ENCODE assay signal across 11 mouse cellular contexts in the genomic region with DNA sequence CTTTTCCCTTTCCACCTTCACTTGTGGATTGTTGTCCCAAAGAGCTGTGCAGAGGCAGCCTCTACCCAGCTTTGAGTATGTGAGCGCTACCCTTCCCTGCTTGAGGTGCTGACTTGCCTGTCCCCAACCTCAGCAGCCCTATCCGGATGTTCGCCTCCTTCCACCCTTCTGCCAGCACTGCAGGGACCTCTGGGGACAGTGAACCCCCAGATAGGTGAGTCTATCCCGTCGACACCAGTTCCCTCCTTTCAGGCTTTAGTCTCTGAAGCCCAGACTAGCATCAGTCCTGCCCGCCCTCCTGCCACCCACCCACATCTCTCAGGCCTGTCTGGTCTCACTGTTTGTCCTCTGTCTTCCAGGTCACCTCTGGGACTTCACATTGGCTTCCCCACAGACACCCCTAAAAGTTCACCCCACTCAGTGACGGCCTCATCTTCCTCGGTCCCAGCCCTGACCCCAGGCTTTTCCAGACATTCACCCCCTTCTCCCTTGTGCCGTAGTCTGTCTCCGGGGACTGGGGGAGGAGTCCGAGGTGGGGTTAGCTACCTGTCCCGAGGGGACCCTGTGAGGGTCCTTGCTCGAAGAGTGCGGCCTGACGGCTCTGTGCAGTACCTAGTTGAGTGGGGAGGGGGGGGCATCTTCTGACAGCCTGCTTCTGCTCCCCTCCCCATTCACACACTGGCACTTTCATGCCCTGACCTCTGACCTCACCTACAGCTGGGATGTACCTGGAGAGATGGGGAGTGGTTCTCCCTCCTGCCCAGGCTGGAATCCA. TPM values are rescaled to one million over a fixed set of nuclear protein-coding genes. Genes with fewer than 3 reads are reported as not detected.
DNase-seq lines count a peak whose midpoint lies in the region; ATAC-seq lines count a peak whose summit lies in the region.
"Had no signal": no experiment of that assay in that cellular context is flagged by ENCODE, and none has a peak within 500 bp of the region (broad histone marks: within the 10 kb centered on the region; RNA-seq: fewer than 3 reads in every experiment).

No protein-coding gene starts in this region.

- H3K27me3 ChIP-seq in heart, embryonic 13.5 days (replicated peaks): no peaks in the 10 kb centered on the region
- H3K27me3 ChIP-seq in megakaryocyte, embryonic 14.5 days (replicated peaks): no peaks in the 10 kb centered on the region
- no peaks in the 10 kb centered on the region for H3K27me3 ChIP-seq in embryonic facial prominence, embryonic 13.5 days
- H3K27me3 ChIP-seq in limb, embryonic 12.5 days: no peaks in the 10 kb centered on the region
- H3K27me3 ChIP-seq: forebrain, embryonic 15.5 days; hindbrain, embryonic 15.5 days had no signal

- DNase-seq in heart, postnatal 14 days: no peak
- DNase-seq in left cerebral cortex, adult 9 months (ENCODE audit: low spot score in 2 of 2): no peak
- no peak for DNase-seq in embryo, embryonic 10.5 days (ENCODE audit: low spot score)
- DNase-seq: left cerebral cortex, postnatal 4 days had no signal

- intact Hi-C loops in heart, postnatal 14 days (cut with DNase I): loop anchor here (10.0 kb wide), 2 partner anchors 188 to 268 kb away; a partner anchor contains a TSS

- no peak overlapping the region for H3K4me3 ChIP-seq in heart, embryonic 13.5 days
- H3K4me3 ChIP-seq in megakaryocyte, embryonic 14.5 days (replicated peaks): peak overlapping the region; percentile 31
- H3K4me3 ChIP-seq in embryonic facial prominence, embryonic 13.5 days: peak overlapping the region; percentile 2; the same call in 1 of the 2 replicates
- peak overlapping the region; percentile 4; the same call in 1 of the 2 replicates for H3K4me3 ChIP-seq in limb, embryonic 12.5 days (replicated peaks)

- peaks cover 57% of the 10 kb centered on the region for H3K4me1 ChIP-seq in heart, embryonic 13.5 days
- H3K4me1 ChIP-seq in megakaryocyte, embryonic 14.5 days: peaks cover 79% of the 10 kb centered on the region
- peaks cover 52% of the 10 kb centered on the region for H3K4me1 ChIP-seq in embryonic facial prominence, embryonic 13.5 days
- peaks cover 50% of the 10 kb centered on the region for H3K4me1 ChIP-seq in limb, embryonic 12.5 days (replicated peaks)

- WGBS in heart, embryonic 13.5 days: 82% methylated on average over 15 of the region's 15 CpGs
- WGBS in embryonic facial prominence, embryonic 13.5 days: 86% methylated on average over 15 of the region's 15 CpGs
- 86% methylated on average over 15 of the region's 15 CpGs for WGBS in limb, embryonic 12.5 days

- peak overlapping the region; percentile 99 for H3K4me2 ChIP-seq in heart, embryonic 13.5 days
- no peak overlapping the region for H3K4me2 ChIP-seq in embryonic facial prominence, embryonic 13.5 days
- 0 out of 2 replicates have a peak overlapping the region, but pooled peaks have one; percentile 98 for H3K4me2 ChIP-seq in limb, embryonic 12.5 days

- H3K36me3 ChIP-seq in heart, embryonic 13.5 days: peaks cover 37% of the 10 kb centered on the region
- peaks cover 43% of the 10 kb centered on the region for H3K36me3 ChIP-seq in megakaryocyte, embryonic 14.5 days (replicated peaks; ENCODE audit: low read length)
- peaks cover 39% of the 10 kb centered on the region for H3K36me3 ChIP-seq in embryonic facial prominence, embryonic 13.5 days
- H3K36me3 ChIP-seq in limb, embryonic 12.5 days: peaks cover 37% of the 10 kb centered on the region

- H3K9me3 ChIP-seq in heart, embryonic 13.5 days: no peaks in the 10 kb centered on the region
- no peaks in the 10 kb centered on the region for H3K9me3 ChIP-seq in megakaryocyte, embryonic 14.5 days
- H3K9me3 ChIP-seq in embryonic facial prominence, embryonic 13.5 days: no peaks in the 10 kb centered on the region
- H3K9me3 ChIP-seq in limb, embryonic 12.5 days: no peaks in the 10 kb centered on the region
- H3K9me3 ChIP-seq: forebrain, embryonic 15.5 days; hindbrain, embryonic 15.5 days had no signal

- no peak for ATAC-seq in heart, embryonic 13.5 days (ENCODE audit: extremely low read depth, insufficient number of reproducible peaks, low FRiP score, low TSS enrichment)
- ATAC-seq in megakaryocyte, adult 5-6 weeks (ENCODE audit: poor library complexity, severe bottlenecking): no peak
- ATAC-seq in embryonic facial prominence, embryonic 13.5 days (ENCODE audit: insufficient number of reproducible peaks, insufficient read depth, low FRiP score, low TSS enrichment, low read depth): no peak
- ATAC-seq in limb, embryonic 12.5 days (ENCODE audit: insufficient number of reproducible peaks, insufficient read depth, low FRiP score, low TSS enrichment, low read depth): no peak
- ATAC-seq: forebrain, embryonic 15.5 days had no signal

- H3K27ac ChIP-seq in heart, embryonic 13.5 days (replicated peaks): no peak overlapping the region
- H3K27ac ChIP-seq in embryonic facial prominence, embryonic 13.5 days: no peak overlapping the region
- H3K27ac ChIP-seq in limb, embryonic 12.5 days: no peak overlapping the region
- H3K27ac ChIP-seq: forebrain, embryonic 15.5 days; hindbrain, embryonic 15.5 days had no signal

- H3K9ac ChIP-seq in heart, embryonic 13.5 days: peak overlapping the region; percentile 93
- no peak overlapping the region for H3K9ac ChIP-seq in embryonic facial prominence, embryonic 13.5 days
- H3K9ac ChIP-seq in limb, embryonic 12.5 days (replicated peaks): peak overlapping the region; percentile 31; the same call in 1 of the 2 replicates
- H3K9ac ChIP-seq: forebrain, embryonic 15.5 days had no signal

RNA-seq across cellular contexts. Expression of a gene that starts 2.3 kb away (rescaled TPM):
- 152 and 169 TPM in 2 replicates for polyA plus RNA-seq in heart, embryonic 13.5 days (2015; fragmentation: Nextera tagmentation; extraction: Ambion mirVana)
- 10 to 100 TPM; 91.1 to 91.8 TPM for total RNA-seq in heart, postnatal 14 days (2021)
- 396 and 1,059 TPM in 2 replicates for polyA plus RNA-seq in megakaryocyte, embryonic 14.5 days (2012; ENCODE audit: insufficient read depth, low replicate concordance)
- 138 and 155 TPM in 2 replicates for total RNA-seq in megakaryocyte, adult 5-6 weeks (2015)
- 56.9 and 73.0 TPM in 2 replicates for total RNA-seq in megakaryocyte, adult 5-6 weeks (2017)
- 162 and 180 TPM in 2 replicates for polyA plus RNA-seq in embryonic facial prominence, embryonic 13.5 days (2015; fragmentation: Nextera tagmentation; extraction: Ambion mirVana)
- 173 and 188 TPM in 2 replicates for polyA plus RNA-seq in limb, embryonic 12.5 days (2016; fragmentation: Nextera tagmentation; extraction: Ambion mirVana)

RNA-seq across cellular contexts. Expression of a gene that starts 3.9 kb away (rescaled TPM):
- polyA plus RNA-seq in heart, embryonic 13.5 days (2015; fragmentation: Nextera tagmentation; extraction: Ambion mirVana): 1.3 and 2.0 TPM in 2 replicates
- total RNA-seq in heart, postnatal 14 days (2021): 1 to 10 TPM; 7.3 to 7.7 TPM
- polyA plus RNA-seq in megakaryocyte, embryonic 14.5 days (2012; ENCODE audit: insufficient read depth, low replicate concordance): 3.0 and 4.4 TPM in 2 replicates
- total RNA-seq in megakaryocyte, adult 5-6 weeks (2015): 1.6 and 3.9 TPM in 2 replicates
- 0.33 and 0.89 TPM in 2 replicates for total RNA-seq in megakaryocyte, adult 5-6 weeks (2017)
- polyA plus RNA-seq in embryonic facial prominence, embryonic 13.5 days (2015; fragmentation: Nextera tagmentation; extraction: Ambion mirVana): 3.4 and 3.7 TPM in 2 replicates
- 3.4 and 4.0 TPM in 2 replicates for polyA plus RNA-seq in limb, embryonic 12.5 days (2016; fragmentation: Nextera tagmentation; extraction: Ambion mirVana)

RNA-seq across cellular contexts. Expression of a gene that starts 4.3 kb away (rescaled TPM):
- 8.4 and 9.2 TPM in 2 replicates for polyA plus RNA-seq in heart, embryonic 13.5 days (2015; fragmentation: Nextera tagmentation; extraction: Ambion mirVana)
- 10 to 100 TPM in 1 of 2 experiments, 1 to 10 TPM in 1; 10.0 to 10.6 TPM for total RNA-seq in heart, postnatal 14 days (2021)
- 31.7 and 44.3 TPM in 2 replicates for polyA plus RNA-seq in megakaryocyte, embryonic 14.5 days (2012; ENCODE audit: insufficient read depth, low replicate concordance)
- 11.6 and 11.7 TPM in 2 replicates for total RNA-seq in megakaryocyte, adult 5-6 weeks (2015)
- 10.6 and 15.5 TPM in 2 replicates for total RNA-seq in megakaryocyte, adult 5-6 weeks (2017)
- polyA plus RNA-seq in embryonic facial prominence, embryonic 13.5 days (2015; fragmentation: Nextera tagmentation; extraction: Ambion mirVana): 12.7 and 15.4 TPM in 2 replicates
- 10.7 and 12.5 TPM in 2 replicates for polyA plus RNA-seq in limb, embryonic 12.5 days (2016; fragmentation: Nextera tagmentation; extraction: Ambion mirVana)

RNA-seq across cellular contexts. Expression of a gene that starts 20.2 kb away (rescaled TPM):
- polyA plus RNA-seq in heart, embryonic 13.5 days (2015; fragmentation: Nextera tagmentation; extraction: Ambion mirVana): 6.3 and 7.0 TPM in 2 replicates
- total RNA-seq in heart, postnatal 14 days (2021): 1 to 10 TPM; 1.3 to 2.6 TPM
- polyA plus RNA-seq in megakaryocyte, embryonic 14.5 days (2012; ENCODE audit: insufficient read depth, low replicate concordance): 8.0 and 12.1 TPM in 2 replicates
- total RNA-seq in megakaryocyte, adult 5-6 weeks (2015): 4.1 and 4.5 TPM in 2 replicates
- total RNA-seq in megakaryocyte, adult 5-6 weeks (2017): 10.8 and 13.8 TPM in 2 replicates
- polyA plus RNA-seq in embryonic facial prominence, embryonic 13.5 days (2015; fragmentation: Nextera tagmentation; extraction: Ambion mirVana): 8.9 and 10.2 TPM in 2 replicates
- 9.5 and 10.5 TPM in 2 replicates for polyA plus RNA-seq in limb, embryonic 12.5 days (2016; fragmentation: Nextera tagmentation; extraction: Ambion mirVana)

RNA-seq across cellular contexts. Expression of a gene that starts 35.9 kb away (rescaled TPM):
- polyA plus RNA-seq in heart, embryonic 13.5 days (2015; fragmentation: Nextera tagmentation; extraction: Ambion mirVana): 9.1 and 9.8 TPM in 2 replicates
- 1 to 10 TPM; 1.7 to 3.3 TPM for total RNA-seq in heart, postnatal 14 days (2021)
- polyA plus RNA-seq in megakaryocyte, embryonic 14.5 days (2012; ENCODE audit: insufficient read depth, low replicate concordance): 2.3 and 4.1 TPM in 2 replicates
- total RNA-seq in megakaryocyte, adult 5-6 weeks (2015): 4.5 and 4.7 TPM in 2 replicates
- 13.3 and 14.4 TPM in 2 replicates for total RNA-seq in megakaryocyte, adult 5-6 weeks (2017)
- 16.0 and 16.1 TPM in 2 replicates for polyA plus RNA-seq in embryonic facial prominence, embryonic 13.5 days (2015; fragmentation: Nextera tagmentation; extraction: Ambion mirVana)
- 15.8 and 17.8 TPM in 2 replicates for polyA plus RNA-seq in limb, embryonic 12.5 days (2016; fragmentation: Nextera tagmentation; extraction: Ambion mirVana)
